Mouse (Mus musculus) WW6 (cell line): ENCODE results near the gene Tnk1.
"Not testable (repeated sequence)": the region's sequence is repeated elsewhere in the genome, so short reads cannot be mapped to it uniquely, and the experiment has no call there.

ENCODE experiments used
- DNase-seq: peaks from one replicate; pipeline ENCODE4 v3.0.0-alpha.2; 2013; ENCODE audit warnings: low read depth, low spot score

Gene Tnk1

GRCm38 (mm10) chr11:69878952-69879351 lies 20.4 kb upstream of the Tnk1 start:
- DNase-seq, result no peak

DNA sequence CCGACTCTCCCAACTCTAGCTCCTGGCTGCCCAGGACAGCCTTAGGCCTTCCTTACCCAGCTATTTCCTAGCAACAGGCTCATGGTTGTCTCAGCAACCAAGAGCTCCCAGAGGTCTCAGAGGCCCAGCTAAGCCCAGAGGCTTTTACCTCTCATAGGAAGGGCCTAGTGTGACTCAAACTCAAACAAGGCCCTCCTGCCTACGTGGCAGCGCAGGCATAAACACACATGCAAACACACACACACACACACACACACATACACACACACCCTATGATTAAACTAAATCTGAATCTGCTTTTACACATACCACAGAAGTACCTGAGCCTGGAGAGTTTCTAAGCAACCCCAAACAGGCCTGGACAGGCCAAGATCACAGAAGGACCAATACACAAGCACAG lies 19.9 kb upstream of the Tnk1 start:
- no peak for DNase-seq

DNA sequence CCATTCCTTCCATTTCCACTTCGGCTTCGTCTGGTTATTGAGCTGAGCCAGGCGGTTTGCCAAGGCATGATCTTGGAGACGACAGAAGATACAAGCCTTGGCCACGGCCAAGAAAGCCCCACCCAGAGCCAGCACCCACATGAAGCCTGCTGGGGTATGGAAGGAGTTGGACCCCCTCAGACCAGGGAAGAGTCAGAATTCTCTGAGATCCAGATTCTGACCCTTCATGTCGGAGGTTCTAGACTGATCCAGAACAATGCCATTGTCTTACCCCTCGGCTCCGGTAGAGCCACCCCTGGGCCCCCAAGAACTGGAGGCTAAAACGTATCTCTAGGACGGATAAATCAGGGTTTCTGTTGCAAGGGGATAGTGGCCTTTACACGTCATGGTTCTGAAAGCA lies 19.3 kb upstream of the Tnk1 start, which contains the start of gene Tmem95:
Gene Tmem95, minus strand, starts transcription at position 141 of the 400 bp plus-strand sequence.
- DNase-seq, result no peak

DNA sequence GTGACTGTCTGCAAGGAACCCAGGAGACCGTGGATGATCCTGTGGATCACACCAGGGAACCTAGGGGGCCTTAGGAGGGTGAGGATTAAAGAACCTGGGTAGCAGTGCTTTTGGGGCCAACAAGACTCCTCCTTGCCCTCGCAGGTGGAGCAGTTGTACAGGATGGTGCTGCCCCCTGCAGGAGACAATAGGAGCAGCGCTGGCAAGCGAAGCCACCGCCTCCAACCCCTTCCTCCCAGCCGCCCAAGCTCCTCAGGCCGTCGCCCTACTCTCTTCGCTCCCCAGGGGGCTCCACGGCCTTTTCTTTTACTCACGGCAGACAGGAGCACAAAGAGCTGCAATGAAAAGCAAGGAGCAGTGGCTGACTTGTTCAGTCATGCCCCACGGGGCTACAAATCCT lies 18.3 kb upstream of the Tnk1 start:
- DNase-seq, result peak; percentile 94

- no peak for DNase-seq
These were observed 17.7 kb upstream of the Tnk1 start for GRCm38 (mm10) chr11:69876186-69876585.

GRCm38 (mm10) chr11:69872451-69872850 lies 13.9 kb upstream of the Tnk1 start:
- DNase-seq, result no peak

GRCm38 (mm10) chr11:69871822-69872221 lies 13.3 kb upstream of the Tnk1 start:
- DNase-seq, result no peak

GRCm38 (mm10) chr11:69870289-69871069 lies 11.9 kb upstream of the Tnk1 start:
- no peak for DNase-seq

DNA sequence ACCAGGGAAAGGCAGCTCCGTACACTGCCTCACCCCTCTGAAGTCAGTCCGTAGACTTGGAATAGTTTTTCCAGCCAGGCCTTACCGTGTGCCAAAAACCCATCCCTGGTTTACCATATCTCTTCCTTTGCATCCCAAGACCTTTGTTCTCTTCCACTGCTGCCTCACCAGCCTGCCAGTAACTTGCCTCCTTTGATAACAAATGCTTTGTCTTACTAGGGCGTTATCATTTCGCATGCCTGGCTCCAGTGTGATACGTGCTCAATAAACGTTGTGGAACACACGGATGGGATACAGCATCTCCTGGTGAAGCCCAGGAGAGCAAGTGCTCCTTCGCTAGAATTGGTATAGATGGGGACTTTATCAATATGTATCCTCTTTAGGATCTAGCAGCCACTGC lies 8.8 kb upstream of the Tnk1 start:
- DNase-seq, result no peak

DNA sequence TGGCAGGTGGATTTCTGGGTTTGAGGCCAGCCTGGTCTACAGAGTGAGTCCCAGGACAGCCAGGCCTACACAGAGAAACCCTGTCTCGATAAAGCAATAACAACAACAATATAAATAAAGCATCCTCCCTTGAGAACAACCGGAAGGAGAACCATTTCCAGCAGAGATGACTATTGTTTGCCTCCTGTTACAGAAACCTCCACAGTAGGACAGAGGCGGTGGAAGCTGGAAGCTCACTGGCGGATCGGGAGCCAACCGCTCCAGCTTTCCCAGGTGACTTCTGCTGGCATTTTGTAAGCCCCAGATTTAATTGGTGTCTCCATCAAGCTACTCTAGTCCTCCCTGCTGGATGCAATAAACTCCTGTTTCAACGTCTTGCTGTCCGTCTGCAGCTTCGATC lies 7.0 kb upstream of the Tnk1 start:
- no peak for DNase-seq

DNA sequence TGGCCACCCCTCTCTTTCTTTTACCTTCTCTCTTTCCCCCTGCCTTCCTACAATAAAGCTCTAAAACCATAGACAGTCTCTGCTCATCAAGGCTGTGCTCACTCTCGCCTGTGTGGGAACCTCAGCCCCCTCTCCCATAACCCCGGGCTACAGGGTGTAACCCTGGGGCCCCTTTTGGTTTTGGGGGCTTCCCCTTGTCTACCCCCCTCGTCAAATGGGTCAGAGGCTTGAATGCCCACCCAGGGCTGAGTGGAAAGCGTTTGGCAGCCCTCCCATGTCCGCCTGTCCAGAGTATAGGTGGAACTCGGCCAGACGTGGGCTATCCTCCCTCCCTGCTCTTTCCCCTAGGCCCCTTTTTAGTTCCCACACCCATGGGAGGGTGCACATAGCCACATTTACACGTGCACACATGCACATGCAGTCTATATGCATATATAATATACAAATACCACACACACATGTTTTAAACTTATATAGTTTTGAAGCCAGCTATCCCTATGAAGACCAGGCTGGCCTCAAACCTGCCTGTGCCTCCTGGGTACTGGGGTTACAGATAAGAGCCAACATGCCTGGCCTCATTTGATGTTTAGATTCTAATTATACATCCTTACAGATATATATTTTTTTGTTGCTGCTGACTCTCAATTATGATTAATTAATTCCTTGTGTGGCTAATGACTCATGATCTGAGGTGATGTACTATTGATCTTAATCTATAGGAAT lies 5.8 kb upstream of the Tnk1 start:
- DNase-seq, result no peak

- DNase-seq, result not testable (repeated sequence)
These were observed 5.2 kb upstream of the Tnk1 start for GRCm38 (mm10) chr11:69863729-69864128.

GRCm38 (mm10) chr11:69855347-69855746 lies 3.2 kb downstream of the Tnk1 start:
- peak; percentile 83 for DNase-seq

- DNase-seq, result no peak
These were observed 3.9 kb downstream of the Tnk1 start for GRCm38 (mm10) chr11:69854680-69855079.

GRCm38 (mm10) chr11:69853994-69854393 lies 4.5 kb downstream of the Tnk1 start:
- DNase-seq, result no peak

DNA sequence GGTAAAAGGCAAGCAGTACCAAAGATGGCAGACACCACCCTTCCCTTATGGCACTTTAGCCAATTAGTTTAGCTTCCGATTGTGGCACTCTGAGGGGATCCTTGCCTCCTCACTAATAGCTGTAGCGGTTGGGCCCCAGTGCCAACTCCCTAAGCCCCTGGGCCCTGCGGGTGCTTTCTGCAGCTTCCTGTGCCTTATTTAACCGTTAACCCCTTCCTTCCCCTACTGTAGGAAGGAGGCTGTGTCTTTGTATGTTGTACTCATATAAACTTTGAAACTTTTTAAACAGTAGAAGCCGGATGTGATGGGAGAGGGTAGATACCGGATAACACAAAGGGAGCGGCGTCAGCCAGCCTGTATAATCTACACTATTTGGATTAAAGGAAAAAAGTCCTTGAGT lies 7.8 kb downstream of the Tnk1 start:
- no peak for DNase-seq

DNA sequence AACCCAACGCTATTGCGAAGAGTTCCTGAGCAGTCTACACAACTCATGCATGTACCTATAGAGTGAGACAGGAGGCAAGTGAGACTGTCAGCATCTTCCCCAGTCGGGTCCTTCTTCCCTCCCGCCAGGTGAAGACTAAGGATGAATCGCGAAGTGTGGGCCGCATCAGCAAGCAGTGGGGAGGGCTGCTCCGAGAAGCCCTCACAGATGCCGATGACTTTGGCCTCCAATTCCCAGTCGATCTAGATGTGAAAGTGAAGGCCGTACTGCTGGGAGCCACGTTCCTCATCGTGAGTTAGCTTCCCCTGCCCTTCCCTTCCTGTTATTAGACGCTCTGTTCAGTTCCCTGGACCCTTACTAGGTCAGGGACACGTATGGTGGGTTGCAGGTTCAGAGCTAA lies 8.6 kb downstream of the Tnk1 start:
- DNase-seq, result no peak

- no peak for DNase-seq
These were observed 9.4 kb downstream of the Tnk1 start for GRCm38 (mm10) chr11:69849128-69849527.

DNA sequence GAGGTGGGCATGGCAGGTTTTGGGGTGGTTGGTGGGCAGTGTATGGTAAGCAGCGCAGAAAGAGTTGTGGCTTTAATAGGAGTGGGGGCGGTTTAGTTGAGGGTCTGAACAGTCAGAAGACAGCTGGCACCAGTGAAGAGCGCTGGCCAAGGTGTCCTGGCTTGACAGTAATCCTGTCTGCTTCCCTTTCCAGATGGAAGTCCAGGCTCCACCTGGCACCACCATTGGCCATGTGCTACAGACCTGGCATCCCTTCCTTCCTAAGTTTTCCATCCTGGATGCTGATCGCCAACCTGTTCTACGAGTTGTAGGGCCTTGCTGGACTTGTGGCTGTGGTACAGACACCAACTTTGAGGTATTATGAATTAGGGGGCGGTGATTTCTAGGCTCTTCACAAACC lies 10.5 kb downstream of the Tnk1 start:
- DNase-seq, result no peak

GRCm38 (mm10) chr11:69846738-69847688 lies 11.5 kb downstream of the Tnk1 start:
- no peak for DNase-seq

- DNase-seq, result peak; percentile 85
These were observed 12.3 kb downstream of the Tnk1 start, which contains the start of gene Plscr3 for GRCm38 (mm10) chr11:69846198-69846680. Gene Plscr3 (plus strand): TSS chr11:69846376.

DNA sequence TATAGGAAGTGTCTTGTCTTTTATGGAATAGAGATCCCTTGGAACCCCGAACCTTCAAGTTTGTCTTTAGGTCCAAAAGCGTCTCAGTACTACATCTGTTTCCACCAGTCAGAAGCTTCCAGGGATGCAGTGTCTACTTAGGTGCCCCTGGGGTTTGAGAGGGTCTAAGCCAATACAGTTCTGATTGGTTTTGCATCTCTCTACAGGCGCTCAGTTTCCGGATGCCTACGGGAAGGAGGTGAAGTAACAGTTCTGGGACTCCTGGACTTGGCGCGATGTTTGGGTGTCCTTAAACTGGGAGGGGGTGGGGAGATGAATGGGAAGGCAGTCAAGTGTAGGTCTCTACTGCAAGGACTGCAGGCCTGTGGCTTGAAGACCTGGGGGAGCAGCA lies 19.8 kb downstream of the Tnk1 start:
- DNase-seq, result no peak
